Mouse (Mus musculus) gastrocnemius, postnatal 36 days (tissue): ENCODE measurements around the gene Slc13a2. TPM values are rescaled to one million over a fixed set of nuclear protein-coding genes. Genes with fewer than 3 reads are reported as not detected.

Source experiments
- DNase-seq, 2 experiments: peaks; one replicate each; pipeline ENCODE4 v3.0.0; 2022
- intact Hi-C: fragments of 180-260 bp; cut with DNase I; formaldehyde crosslinking; loops from one replicate; pipeline ENCODE4 v1.15.1; 2025
- long read RNA-seq, 2 experiments: library from polyadenylated mRNA; stranded (forward); transcript quantifications; one replicate each; pipeline ENCODE4 v2.0.0; 2021
- total RNA-seq, 2 experiments: library from RNA; stranded (reverse); gene quantifications; 2 replicates each; pipeline ENCODE4 v1.2.3; 2021

Slc13a2 gene
- not detected for total RNA-seq
- long read RNA-seq, experiment 1, result 0 reads
- long read RNA-seq, experiment 2, result 0 reads

- no peak for DNase-seq
- intact Hi-C loops, result no loop called here
Observed at GRCm38 (mm10) chr11:78422055-78422819, at the start of gene Slc13a2. TSS of gene Slc13a2 (minus strand) at chr11:78422217.

DNA sequence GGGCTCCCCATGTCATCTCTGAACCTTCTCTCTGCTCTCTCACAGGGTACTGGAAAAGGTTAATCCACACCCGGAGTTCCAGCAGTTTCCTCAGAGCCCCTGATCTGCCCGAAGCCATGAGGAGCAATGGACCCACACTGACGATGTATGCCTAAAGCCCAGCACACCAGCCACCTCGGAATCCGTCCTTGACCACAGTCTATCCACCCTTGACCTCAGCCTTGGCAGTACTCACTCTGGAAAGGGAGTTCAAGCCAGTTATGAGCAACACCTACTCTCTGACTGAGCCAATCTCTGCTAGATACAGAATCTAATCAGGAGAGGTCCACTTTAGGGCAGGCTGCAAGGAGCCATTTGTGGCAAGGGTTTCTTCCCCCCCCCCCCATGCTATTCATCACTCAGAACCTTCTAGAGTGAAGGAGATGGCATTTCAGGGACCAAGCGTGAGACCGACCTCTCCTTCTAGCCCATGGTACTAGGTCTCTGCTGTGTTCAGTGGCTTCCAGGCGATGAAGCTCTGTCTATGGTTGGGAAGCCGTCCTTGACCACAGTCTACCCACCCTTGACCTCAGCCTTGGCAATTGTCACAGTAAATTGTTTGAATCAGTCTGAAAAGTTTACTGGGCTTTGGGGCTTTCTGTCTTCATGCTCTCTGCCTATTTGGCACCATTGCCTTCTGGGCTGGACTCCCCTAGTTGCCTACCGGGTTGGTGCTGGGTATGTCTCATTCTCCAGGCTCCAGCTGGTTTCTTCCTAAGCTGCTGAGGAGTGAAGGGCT is 49.5 kb upstream of the Slc13a2 start:
- intact Hi-C loops, result no loop called here
- no peak for DNase-seq

DNA sequence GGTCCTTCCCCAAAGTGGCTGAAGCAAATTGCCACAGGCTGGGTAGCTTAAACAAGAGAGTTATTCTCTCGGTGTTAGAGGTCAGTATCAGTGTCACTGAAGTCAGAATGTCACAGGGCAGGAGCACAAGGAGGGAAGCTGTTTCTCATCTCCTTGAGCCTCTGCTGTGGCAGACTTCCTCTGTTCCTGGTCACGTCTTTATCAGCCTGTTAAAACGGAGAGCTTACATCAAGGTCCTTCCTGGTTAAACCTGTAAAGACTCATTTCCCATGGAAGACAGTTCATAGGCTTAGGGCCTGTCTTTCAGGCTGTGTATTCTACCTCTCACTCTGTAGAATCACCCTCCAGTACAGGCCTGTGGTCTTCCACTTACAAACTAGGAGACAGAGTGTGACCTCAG is 45.9 kb upstream of the Slc13a2 start:
- no peak for DNase-seq
- intact Hi-C loops, result no loop called here

DNA sequence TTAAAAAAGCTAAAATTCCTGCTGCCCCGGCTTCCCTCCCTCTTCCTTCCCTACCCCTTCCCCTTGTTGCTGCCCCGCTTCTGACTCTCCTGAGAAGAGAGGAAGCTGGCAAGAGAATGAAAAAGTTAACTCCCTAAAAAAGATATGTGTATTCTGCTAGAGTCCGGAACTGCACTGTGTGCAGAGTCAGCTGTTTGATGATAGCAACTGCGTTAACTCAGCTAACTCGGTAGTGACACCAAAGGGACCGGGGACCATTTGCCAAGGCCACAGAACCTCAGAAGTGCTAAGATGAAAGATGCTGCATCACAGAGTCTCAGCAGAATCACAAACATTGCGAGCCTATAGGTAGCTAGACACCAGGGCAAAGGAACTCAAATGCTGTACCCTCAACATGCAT is 45.5 kb upstream of the Slc13a2 start:
- DNase-seq, result no peak
- intact Hi-C loops, result no loop called here

- DNase-seq, result no peak
- intact Hi-C loops, result no loop called here
Observed at GRCm38 (mm10) chr11:78466242-78466912, 44.4 kb upstream of the Slc13a2 start.

DNA sequence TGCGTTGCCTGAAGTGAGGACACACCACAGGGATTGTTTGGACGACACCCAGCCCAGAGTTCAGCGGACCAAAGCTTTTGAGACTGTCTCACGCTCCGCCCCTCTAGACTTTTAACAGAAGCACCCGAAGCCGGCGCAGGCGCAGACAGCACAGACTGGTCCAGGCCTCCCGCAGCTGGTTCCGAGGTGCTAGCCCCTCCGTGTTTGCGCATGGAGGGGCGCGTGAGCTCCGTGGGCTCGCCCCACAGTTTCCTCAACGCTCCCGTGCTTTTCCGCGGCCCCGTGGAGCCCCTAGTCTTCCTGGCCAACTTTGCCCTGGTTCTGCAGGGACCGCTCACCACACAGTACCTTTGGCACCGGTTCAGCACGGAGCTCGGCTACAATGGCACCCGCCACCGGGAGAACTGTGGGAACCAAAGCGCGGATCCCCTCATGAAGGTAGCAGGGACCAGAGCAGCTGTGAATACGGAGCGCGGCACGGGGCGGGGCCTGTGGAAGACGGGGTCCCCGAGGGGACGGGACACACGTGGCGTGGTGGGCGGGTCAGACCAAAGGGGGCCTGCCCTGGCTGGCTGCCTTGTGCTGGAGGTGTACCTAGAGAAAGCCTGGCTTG is 43.7 kb upstream of the Slc13a2 start, which contains the start of gene Slc46a1:
TSS of gene Slc46a1 (plus strand) at position 130 of the 613 bp plus-strand sequence.
- DNase-seq, result peak; percentile 77 to 86
- intact Hi-C loops, result no loop called here

GRCm38 (mm10) chr11:78465116-78465515 is 43.1 kb upstream of the Slc13a2 start:
- intact Hi-C loops, result no loop called here
- DNase-seq, result no peak

DNA sequence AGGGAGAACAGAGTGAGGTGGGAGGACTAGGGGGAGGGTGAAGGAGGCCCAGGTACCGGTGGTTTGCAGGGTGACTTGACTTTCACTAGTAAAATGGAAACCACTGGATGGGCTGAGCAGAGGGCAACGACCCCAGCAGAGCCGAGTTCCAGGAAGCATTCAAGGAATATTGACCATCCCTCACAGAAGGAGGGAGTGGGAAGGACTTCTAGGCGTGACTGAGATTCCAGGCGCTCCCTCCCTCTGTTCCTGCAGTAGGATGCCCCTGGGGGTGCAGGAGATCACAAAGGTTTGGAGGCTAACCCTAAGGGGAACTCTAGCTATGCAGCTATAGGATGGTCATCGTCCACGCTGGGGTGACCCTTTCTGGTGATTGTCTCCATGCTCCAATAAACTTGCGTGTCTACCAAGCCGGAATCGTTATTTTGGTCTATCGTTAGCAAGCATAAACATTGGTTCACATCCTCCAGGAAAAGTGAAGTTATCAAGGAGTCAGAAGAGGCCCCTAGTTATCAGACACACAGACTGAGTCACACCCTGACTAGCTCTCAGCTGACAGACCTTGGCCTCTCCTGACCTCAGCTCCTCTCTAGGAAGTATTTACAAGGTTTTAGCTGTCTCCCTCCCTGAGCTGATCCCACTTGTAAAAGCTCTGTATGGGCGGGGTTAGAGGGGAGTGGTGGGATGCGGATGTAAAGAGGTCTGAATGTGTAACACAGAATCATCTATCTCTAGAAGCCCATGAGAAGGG is 41.4 kb upstream of the Slc13a2 start:
- no peak for DNase-seq
- intact Hi-C loops, result no loop called here

GRCm38 (mm10) chr11:78462669-78463068 is 40.7 kb upstream of the Slc13a2 start:
- DNase-seq, result no peak
- intact Hi-C loops, result no loop called here

DNA sequence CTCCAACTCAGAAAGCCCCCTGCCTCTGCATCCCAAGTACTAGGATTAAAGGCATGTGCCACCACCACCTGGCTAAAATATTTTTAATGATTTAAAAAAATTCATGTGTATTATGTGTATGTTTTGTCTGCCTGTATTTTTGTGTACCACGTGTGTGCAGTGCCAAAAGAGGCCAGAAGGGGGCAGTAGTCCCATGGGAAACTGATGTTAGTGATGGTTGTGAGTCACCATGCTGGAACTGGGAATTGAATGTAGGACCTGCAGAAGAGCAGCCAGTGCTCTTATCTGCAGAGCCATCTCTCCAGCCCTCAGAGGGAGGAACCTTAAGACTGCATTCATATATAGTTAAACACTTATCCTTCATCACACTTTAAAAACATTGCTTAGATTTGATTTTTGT is 39.9 kb upstream of the Slc13a2 start:
- intact Hi-C loops, result no loop called here
- no peak for DNase-seq

DNA sequence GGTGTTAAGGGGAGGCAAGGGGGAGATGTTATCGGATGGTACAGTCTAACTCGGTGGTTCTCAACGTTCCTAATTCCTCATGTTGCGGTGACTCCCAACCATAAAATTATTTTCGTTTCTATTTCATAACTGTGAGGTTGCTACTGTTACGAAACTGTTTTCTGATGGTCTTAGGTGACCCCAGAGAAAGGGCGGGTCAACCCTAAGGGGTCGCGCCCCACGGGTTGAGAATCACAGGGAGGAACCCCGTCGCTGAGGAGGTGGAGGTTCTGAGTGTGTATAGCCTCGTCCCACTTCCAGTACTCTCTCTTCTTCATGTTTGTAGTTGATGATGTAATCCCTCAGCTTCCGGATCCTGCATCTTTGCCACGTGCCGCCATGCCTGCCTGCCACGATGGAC is 36.7 kb upstream of the Slc13a2 start:
- no peak for DNase-seq
- intact Hi-C loops, result no loop called here

- no peak for DNase-seq
- intact Hi-C loops, result no loop called here
Observed at GRCm38 (mm10) chr11:78455308-78455707, 33.3 kb upstream of the Slc13a2 start.

DNA sequence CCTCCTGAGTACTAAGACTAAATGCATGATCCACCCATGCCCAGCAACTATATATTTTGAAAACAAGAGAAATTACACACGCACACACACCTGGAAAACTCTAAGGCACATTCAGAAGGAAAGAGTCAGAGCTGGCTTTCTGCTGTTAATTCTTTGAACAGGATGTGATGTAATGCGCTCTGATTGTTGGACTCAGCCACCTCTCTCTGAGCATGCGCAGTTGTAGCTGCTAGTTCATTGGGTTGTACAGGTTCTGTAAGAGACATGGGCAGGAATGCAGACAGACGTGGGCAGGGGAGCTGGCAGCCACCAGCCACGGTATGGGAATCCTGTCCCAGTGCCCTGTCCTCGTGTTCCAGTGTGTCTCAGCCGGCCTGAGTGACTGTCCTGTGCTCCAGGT is 32.3 kb upstream of the Slc13a2 start:
- no peak for DNase-seq
- intact Hi-C loops, result no loop called here

- intact Hi-C loops, result no loop called here
- peak in 1 of 2 experiments; percentile 30 for DNase-seq
Observed at GRCm38 (mm10) chr11:78453675-78454074, 31.7 kb upstream of the Slc13a2 start.

DNA sequence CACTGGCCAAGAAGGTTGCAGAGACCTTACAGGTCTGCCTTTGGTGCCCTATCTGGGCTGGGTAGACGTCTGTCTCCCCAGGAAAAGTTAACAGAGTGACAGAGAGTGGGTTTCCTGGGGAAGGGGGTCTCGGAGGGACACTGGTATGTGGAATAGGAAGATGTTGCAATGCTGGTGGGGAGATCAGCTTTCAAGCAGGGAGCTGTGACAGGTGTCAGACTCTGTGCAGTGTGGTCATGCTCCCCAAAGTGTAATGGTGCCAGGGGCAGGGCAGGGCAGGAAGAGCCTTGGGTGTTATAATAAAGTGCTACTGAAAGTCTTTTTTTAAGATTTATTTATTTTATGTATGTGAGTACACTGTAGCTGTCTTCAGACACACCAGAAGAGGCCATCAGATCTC is 28.3 kb upstream of the Slc13a2 start:
- intact Hi-C loops, result no loop called here
- DNase-seq, result no peak

- no peak for DNase-seq
- intact Hi-C loops, result no loop called here
Observed at GRCm38 (mm10) chr11:78448242-78448641, 26.2 kb upstream of the Slc13a2 start.

DNA sequence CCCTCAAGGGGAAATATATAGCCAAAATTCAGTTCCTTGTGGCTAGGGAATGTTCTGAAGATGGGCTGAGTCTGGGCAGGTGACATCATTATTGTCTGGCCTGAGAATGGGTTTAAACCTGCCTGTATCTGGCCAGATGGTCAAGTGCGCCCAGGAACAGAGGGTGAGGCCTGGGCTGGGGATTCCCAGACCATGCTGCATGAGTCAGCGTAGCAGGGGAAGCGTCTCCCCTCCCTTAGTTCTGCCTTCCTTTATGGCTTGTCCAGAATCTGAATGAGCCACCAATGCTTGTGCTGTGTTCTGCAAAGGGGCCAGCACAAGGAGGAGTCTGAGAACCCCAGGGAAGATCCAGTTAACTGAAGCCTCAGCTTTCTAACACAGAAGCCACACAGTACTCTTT is 25.2 kb upstream of the Slc13a2 start:
- DNase-seq, result no peak
- intact Hi-C loops, result no loop called here

GRCm38 (mm10) chr11:78443115-78443514 is 21.1 kb upstream of the Slc13a2 start:
- no peak for DNase-seq
- intact Hi-C loops, result no loop called here

DNA sequence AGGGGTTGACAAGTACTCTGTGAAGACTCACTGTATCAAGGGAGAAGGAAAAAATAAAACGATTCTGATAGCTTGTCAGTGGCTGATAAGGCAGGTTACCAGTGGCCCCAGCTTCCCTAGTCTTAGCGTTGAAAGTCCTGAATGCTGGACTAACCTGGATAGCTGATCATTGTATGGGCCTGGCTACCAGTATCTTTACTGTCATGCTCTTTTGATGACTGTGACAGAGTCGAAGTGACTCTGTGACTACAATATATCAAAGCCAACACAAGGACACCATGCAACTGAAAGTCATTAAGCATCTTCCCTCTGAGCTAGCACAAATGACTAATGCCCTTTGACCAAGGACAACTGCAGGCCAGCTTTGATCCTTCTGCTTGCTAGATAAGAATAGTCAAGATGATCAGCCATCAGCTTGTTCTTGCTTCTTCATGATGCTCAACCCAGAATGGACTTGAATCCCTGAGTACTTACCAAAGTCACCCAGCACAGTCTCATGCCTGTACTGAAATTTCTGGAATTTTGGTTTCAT is 16.4 kb upstream of the Slc13a2 start:
- DNase-seq, result no peak
- intact Hi-C loops, result no loop called here

DNA sequence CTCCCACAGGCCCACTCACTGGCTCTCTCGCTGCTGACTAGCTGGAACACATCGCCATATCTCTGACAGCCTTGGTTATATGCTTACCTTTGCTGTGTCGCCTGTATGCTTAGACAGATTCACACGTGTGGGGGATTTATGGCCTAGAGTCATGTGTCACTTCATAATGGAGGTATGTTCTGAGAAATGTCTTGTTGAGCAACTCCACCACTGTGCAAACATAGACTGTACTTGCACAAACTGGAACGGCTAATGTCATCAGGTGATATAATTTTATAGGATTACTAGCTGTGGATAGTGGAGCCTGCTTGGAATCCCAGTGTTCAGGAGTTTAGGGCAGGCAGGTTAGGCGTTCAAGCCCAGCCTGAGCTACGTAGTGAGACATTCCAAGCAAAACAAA is 15.2 kb upstream of the Slc13a2 start:
- DNase-seq, result no peak
- intact Hi-C loops, result no loop called here
